Mouse (Mus musculus): ENCODE measurements around the gene Smdt1.
A peak's percentile ranks its signal among the peaks of the same experiment; 100 is the strongest.

Gene Smdt1

GRCm38 (mm10) chr15:82338593-82339112 lies at the start of gene Smdt1, which contains the start of the genes Naga and Pheta2:
Smdt1 (plus strand) TSS chr15:82338959.
Naga (minus strand) TSS chr15:82338925.
Pheta2 (plus strand) TSS chr15:82338942.
- peak; percentile 80 to 85 for DNase-seq (ENCODE audit: low read depth in 1 of 2, low spot score in 2 of 2)

GRCm38 (mm10) chr15:82290252-82290651 lies 48.5 kb upstream of the Smdt1 start:
- DNase-seq (ENCODE audit: low read depth in 1 of 2, low spot score in 2 of 2), result no peak

DNA sequence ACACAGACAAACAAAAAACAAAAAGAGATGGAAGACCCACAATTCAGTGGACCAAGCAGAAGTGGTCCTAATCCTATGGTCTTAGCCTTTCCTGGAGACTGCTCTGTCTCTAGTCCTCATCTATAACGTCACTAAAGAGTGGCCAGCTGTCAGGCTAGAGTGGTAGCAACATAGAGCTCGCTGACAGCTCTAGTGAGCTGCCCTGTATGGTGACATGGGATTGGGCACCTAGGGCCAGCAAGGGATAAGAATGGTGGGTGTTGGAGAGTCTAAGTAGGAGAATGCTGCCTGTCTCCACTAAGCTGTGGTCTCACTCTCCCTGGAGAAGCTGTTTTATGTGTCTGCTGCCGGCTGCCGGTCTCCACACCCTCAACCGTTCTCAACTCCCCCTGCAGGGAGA lies 45.9 kb upstream of the Smdt1 start:
- DNase-seq (ENCODE audit: low read depth in 1 of 2, low spot score in 2 of 2), result no peak

- DNase-seq (ENCODE audit: low read depth in 1 of 2, low spot score in 2 of 2), result no peak
Measured at GRCm38 (mm10) chr15:82293271-82293711, 45.5 kb upstream of the Smdt1 start.

- DNase-seq (ENCODE audit: low read depth in 1 of 2, low spot score in 2 of 2), result no peak
Measured at GRCm38 (mm10) chr15:82294059-82294458, 44.7 kb upstream of the Smdt1 start.

GRCm38 (mm10) chr15:82298764-82299561 lies 39.8 kb upstream of the Smdt1 start, which contains the start of gene Wbp2nl:
Wbp2nl (plus strand) TSS chr15:82298954.
- no peak for DNase-seq (ENCODE audit: low read depth in 1 of 2, low spot score in 2 of 2)

DNA sequence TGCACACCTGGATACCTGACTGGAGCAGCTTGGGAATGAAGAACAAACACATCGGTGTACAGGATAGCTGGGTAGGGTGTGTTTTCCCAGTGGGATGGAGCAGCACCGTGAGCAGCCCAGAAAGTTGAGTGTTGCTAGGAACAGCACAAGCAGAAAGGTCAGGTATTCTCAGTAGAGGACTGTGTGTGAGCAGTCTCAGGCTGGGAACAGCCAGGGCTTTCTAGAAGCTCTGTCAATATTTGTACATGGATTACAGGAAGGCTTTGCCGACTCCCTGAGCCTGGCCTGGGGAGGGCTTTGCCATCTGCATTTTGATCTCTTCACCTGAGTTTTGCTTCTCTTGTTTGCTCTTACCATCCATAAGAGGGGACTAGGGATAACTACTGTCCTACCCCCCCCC lies 31.7 kb upstream of the Smdt1 start:
- DNase-seq (ENCODE audit: low read depth in 1 of 2, low spot score in 2 of 2), result no peak

DNA sequence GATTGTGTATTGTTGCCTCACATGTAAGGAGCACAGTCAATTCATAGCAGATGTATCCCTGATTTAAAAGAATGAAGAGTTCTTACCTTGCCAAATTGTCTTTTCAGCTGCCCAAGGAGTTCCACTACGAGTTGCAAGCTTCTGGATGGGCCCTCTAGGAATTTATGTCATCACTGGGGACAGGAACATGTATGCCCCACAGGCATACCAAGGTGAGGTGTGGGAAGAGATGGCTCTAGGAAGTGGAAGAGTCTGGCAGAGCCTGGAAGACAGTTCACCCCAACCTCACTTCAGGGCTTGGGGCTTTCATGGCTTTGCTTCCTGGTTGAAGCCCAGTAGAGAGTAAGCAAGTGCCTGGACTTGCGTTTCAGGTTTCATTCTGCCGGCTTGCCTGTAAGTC lies 30.3 kb upstream of the Smdt1 start:
- no peak for DNase-seq (ENCODE audit: low read depth in 1 of 2, low spot score in 2 of 2)

GRCm38 (mm10) chr15:82317839-82318238 lies 20.9 kb upstream of the Smdt1 start:
- no peak for DNase-seq (ENCODE audit: low read depth in 1 of 2, low spot score in 2 of 2)

- DNase-seq (ENCODE audit: low read depth in 1 of 2, low spot score in 2 of 2), result no peak
Measured at GRCm38 (mm10) chr15:82319613-82320012, 19.1 kb upstream of the Smdt1 start.

DNA sequence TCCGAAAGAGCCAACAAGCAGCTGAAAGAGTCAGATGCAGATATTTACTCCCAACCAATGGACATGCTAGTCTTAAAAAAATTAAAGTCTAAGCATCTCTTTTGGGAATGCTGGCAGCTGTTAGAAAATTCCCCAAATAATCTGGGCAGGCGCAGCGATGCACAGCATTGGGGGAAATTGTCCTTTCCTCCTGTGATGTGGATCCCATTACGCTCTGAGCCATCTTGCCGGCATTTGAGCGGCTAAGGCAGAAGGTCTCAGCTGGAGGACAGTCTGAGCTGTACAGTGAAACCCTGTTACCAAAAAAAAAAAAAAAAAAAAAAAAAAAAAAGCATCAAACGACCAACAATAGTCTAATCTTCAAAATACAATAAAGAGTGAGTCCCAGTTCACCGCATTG lies 16.6 kb upstream of the Smdt1 start:
- no peak for DNase-seq (ENCODE audit: low read depth in 1 of 2, low spot score in 2 of 2)

- DNase-seq (ENCODE audit: low read depth in 1 of 2, low spot score in 2 of 2), result no peak
Measured at GRCm38 (mm10) chr15:82325382-82325781, 13.4 kb upstream of the Smdt1 start.

DNA sequence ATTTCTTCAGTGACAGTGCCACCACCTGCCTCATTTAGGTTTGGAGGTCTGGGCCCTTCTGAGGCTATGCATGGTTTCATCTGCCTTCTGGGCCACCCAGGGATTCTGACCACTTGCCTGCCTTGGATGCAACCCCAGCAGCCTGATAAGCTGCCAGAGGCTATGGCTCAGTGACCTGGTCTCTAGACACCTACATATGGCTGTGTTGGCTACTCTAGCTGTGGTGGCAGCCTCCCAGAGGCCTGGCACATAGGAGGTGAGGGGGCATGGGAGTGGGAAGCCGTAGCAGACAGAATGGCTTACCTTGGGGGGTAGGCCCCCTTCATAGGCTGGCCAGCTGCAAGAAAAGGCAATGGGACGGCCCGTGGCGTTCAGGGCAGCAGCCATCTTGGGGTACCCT lies 3.6 kb upstream of the Smdt1 start:
- DNase-seq (ENCODE audit: low read depth in 1 of 2, low spot score in 2 of 2), result no peak

DNA sequence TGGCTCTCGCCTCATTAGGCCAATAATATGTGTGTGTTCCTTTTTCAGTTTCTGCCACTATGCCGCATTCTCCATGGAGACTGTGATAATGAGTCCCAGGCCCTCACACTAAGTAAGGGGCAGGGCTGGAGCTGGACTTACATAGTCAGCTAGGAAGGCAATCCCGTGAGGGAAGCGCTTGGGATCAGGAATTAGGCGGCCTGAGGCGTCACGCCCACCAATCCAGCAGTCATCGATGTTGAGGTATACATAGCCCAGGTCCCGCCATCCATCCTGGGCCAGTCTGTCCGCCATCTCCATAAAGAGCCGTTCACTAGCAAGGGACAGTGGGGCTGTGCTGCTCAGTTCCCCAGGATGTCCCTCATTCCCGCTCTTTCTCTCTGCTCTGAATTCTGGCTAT lies 2.1 kb upstream of the Smdt1 start:
- no peak for DNase-seq (ENCODE audit: low read depth in 1 of 2, low spot score in 2 of 2)

- DNase-seq (ENCODE audit: low read depth in 1 of 2, low spot score in 2 of 2), result peak in 1 of 2 experiments; percentile 49
Measured at GRCm38 (mm10) chr15:82337875-82338274, 884 bp upstream of the Smdt1 start.

DNA sequence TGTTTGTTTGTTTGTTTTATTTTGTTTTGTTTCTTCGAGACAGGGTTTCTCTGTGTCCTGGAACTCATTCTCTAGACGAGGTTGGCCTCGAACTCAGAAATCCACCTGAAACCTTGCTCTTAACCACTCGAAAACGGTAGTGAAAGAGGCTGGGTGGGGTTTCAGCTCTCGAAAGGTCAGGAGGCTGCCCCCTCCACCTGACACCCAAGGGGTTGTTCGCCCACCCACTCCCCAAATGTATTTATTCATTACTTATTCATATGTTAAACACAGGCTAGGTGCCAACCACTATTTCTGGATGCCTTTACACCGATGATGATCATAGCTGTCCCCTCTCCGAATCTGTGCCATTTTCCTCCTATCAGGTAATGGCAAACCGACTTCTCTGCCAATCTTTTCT lies 391 bp downstream of the Smdt1 start:
- DNase-seq (ENCODE audit: low read depth in 1 of 2, low spot score in 2 of 2), result no peak

DNA sequence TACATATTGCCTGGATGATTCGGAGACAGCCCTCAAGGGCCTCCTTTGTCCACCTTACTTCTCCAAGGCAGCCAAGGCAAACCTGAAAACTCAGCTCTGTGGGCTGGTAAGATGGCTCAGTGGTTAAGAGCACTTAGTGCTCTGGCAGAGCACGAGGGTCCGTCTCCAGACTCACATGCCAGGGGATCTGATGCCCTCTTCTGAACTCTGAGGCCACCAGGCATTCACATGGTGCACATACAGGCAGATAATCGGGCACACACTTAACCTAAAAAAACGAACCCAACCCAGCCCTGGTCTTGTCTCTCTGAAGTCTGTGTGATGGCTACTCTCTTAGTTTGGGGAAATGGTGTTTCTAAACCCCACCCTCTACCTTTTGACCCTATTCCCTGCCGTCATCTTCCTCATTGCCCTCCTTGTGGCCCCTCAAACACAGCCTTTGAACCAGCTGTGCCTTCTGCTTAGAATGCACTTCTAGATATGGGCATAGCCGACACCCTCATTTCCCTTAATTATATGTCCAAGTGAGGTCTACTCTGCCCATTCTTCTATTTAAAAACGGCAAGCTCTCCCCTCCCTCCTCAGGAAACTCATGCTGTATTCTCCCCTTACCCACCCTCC lies 985 bp downstream of the Smdt1 start:
- DNase-seq (ENCODE audit: low read depth in 1 of 2, low spot score in 2 of 2), result no peak

- DNase-seq (ENCODE audit: low read depth in 1 of 2, low spot score in 2 of 2), result no peak
Measured at GRCm38 (mm10) chr15:82340414-82341035, 1.8 kb downstream of the Smdt1 start.

GRCm38 (mm10) chr15:82341036-82341501 lies 2.3 kb downstream of the Smdt1 start:
- DNase-seq (ENCODE audit: low read depth in 1 of 2, low spot score in 2 of 2), result peak in 1 of 2 experiments; percentile 60

DNA sequence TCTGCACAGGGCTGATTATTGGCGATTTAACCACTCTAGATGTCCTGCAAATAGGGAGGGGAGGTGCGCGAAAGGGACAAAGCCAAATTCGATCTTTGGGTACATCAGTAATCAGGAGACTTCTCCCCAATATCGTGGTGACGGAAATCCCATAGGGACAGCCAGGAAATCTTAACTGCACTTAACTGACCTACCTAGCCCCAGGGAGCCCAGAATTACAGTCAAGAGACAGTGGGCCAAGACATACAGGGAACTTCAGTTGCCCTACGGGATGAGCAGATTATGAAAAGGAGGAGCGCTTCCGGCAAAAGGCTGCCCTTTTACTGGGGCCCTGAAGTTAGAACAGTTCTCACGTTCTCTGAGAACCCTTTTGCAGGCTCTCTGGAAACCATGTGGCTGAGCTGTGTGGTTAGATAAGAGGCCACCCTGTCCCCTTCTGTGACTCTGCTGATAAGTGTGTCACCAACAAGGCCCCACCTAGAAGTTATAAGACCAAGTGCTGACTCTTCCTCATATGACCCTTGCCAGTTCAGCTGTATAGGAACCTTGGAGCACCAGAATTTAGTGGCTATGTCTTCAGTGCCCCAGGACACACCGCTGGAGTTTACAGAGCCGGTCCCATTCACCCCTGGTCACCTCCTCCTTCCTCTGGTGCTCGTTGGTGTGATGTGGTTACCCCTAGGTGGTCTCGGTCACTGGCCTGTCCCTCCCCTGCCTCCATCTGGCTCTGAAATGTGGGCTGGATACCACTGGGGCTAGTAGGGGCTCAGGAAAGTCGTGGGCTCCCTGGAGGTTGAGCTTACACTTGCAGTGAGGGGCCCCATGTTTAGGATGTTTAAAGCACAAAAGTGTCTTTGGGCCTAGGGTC lies 3.1 kb downstream of the Smdt1 start:
- no peak for DNase-seq (ENCODE audit: low read depth in 1 of 2, low spot score in 2 of 2)

DNA sequence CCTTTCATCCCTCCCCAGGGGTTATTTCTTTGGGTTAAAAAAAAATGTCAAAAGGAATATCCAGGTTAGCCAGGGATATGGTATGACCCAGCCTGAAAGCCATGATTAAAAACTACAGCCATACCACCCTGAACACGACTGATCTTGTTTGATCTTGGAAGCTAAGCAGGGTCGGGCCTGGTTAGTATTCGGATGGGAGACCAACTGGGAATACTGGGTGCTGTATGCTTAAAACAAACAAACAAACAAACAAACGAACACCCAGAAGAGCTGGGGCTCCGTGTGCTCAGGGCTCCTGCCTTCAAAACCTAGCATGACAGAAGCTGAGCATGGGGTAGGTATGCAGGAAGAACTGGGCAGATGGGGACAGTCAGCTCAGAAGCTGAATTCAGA lies 3.8 kb downstream of the Smdt1 start:
- no peak for DNase-seq (ENCODE audit: low read depth in 1 of 2, low spot score in 2 of 2)
